Mouse (Mus musculus): Measurements from ENCODE around the gene E130308A19Rik. TPM values are rescaled to one million over a fixed set of nuclear protein-coding genes. Genes with fewer than 3 reads are reported as not detected.

Gene E130308A19Rik
- polyA plus RNA-seq, 1 experiment from 2014 or later: 29.3 TPM

DNA sequence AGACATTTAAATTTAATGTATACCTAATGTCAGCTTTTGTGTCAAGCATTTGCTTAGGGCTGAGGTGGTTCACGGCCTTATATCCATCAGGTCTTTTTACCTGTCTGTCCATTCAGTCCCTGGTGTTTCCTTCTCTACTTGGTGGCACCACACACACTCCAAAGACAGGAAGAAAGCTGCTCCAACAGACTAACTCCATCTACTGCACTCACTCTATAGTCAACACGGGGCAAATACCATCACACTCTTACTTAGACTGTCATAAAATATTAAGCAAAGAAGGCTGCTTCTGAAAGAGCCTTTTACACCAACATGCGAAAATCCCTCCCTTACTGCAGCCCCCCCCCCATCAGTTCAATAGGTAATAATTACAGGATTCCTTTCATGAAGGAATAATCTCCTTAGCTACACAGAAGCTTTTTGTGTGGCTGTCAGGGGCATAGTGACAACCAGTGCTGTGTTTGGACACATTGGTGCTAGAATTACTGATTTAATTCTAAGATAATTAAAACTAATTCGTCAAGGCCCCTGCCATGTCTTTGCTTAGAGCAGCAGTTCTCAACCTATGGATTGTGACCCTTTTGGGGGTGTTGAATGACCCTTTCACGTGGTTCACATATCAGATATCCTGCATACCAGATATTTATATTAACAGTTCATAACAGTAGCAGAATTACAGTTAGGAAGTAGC, 101.3 kb downstream of the E130308A19Rik start:
- no peak for ATAC-seq (ENCODE audit: insufficient read depth)
- no peak overlapping the region for H3K27ac ChIP-seq (ENCODE audit: low read depth)
- 65% methylated on average over 5 of the region's 5 CpGs for WGBS
- no peaks in the 10 kb centered on the region for H3K9me3 ChIP-seq (ENCODE audit: low read depth, low read length)
- no peak for DNase-seq
- no peak for TF ChIP-seq CTCF (IDR thresholded peaks at IDR 0.05; ENCODE audit: low read depth)
- H3K4me3 ChIP-seq (ENCODE audit: low read depth, low read length): no peak overlapping the region
- no peaks in the 10 kb centered on the region for H3K27me3 ChIP-seq (ENCODE audit: insufficient read depth, low read length)
- no peaks in the 10 kb centered on the region for H3K4me1 ChIP-seq (ENCODE audit: insufficient read depth)
- no peak overlapping the region for H3K4me2 ChIP-seq
- H3K9ac ChIP-seq: no peak overlapping the region
- no peaks in the 10 kb centered on the region for H3K36me3 ChIP-seq (ENCODE audit: insufficient read depth)

DNA sequence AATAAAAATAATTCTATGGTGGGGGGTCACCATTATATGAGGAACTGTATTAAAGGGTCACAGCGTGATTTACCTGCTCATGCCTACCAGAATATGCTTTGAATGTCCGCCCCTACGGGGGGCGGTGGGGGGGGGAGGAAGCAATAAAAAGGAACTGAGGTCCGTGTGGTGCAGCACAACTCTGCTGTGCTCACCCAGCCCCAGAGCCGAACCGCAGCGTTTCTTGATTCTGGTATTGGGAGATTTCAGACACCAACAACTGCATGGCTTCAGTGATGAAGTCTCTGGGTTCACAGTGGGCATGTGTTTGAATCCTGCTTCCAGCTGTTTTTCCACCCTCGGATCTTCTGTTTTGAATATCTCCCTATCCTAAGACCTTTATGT, 101.9 kb downstream of the E130308A19Rik start:
- Histone ChIP-seq H3K4me2 (no peak overlapping the region), H3K27ac (ENCODE audit: low read depth) (no peak overlapping the region), H3K9ac (no peak overlapping the region), H3K4me3 (ENCODE audit: low read depth, low read length) (no peak overlapping the region), H3K27me3 (ENCODE audit: insufficient read depth, low read length) (no peaks in the 10 kb centered on the region), H3K4me1 (ENCODE audit: insufficient read depth) (no peaks in the 10 kb centered on the region), H3K9me3 (ENCODE audit: low read depth, low read length) (no peaks in the 10 kb centered on the region), H3K36me3 (ENCODE audit: insufficient read depth) (no peaks in the 10 kb centered on the region)
- ATAC-seq (ENCODE audit: insufficient read depth) (no peak), DNase-seq (no peak)
- TF ChIP-seq CTCF (IDR thresholded peaks at IDR 0.05; ENCODE audit: low read depth): no peak
- WGBS: 72% methylated on average over 9 of the region's 9 CpGs

DNA sequence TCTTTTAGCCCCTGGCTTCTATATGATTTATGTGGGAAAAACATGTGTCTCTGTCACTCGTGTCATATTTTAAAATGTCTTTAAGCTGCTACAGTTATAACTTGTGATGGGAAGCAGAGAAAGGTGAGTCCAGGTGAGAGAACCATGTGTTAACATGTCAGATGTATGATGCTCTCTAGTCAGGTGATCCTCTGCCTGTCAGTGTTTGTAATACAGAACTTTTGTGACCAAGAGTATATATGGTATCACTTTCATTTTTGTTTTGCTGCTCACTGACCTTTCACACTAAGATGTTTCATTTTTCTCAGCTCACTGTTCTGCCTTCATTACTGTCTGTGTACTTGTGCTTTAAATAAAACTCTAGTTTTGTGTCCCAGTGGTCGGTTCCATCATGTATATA, 102.8 kb downstream of the E130308A19Rik start:
- no peak for TF ChIP-seq CTCF (IDR thresholded peaks at IDR 0.05; ENCODE audit: low read depth)
- H3K4me3 ChIP-seq (ENCODE audit: low read depth, low read length): no peak overlapping the region
- H3K27ac ChIP-seq (ENCODE audit: low read depth): no peak overlapping the region
- no peaks in the 10 kb centered on the region for H3K4me1 ChIP-seq (ENCODE audit: insufficient read depth)
- H3K27me3 ChIP-seq (ENCODE audit: insufficient read depth, low read length): no peaks in the 10 kb centered on the region
- ATAC-seq (ENCODE audit: insufficient read depth): no peak
- H3K9ac ChIP-seq: no peak overlapping the region
- DNase-seq: no peak
- H3K4me2 ChIP-seq: no peak overlapping the region
- no peaks in the 10 kb centered on the region for H3K9me3 ChIP-seq (ENCODE audit: low read depth, low read length)
- WGBS: 82% methylated on average over 2 of the region's 2 CpGs
- H3K36me3 ChIP-seq (ENCODE audit: insufficient read depth): no peaks in the 10 kb centered on the region

DNA sequence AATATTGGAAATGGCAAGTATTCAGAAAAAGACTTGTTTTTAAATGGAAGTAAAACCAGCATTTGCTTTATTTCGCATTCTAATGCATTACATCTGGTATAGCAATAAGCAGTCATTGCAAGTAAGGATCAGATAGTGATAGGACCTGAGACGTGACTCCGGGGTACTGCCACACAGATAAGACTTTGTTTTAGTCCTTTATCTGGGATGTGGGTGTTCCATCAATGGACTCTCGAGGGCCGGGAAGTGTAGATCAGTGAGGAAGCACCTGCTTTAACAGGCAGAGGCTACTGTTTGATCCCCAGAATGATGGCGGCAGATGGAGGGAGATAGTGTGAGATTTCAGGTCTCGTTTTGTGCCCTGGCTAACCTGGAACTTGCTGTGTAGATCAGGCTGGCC, 105.5 kb downstream of the E130308A19Rik start:
- DNase-seq: no peak

DNA sequence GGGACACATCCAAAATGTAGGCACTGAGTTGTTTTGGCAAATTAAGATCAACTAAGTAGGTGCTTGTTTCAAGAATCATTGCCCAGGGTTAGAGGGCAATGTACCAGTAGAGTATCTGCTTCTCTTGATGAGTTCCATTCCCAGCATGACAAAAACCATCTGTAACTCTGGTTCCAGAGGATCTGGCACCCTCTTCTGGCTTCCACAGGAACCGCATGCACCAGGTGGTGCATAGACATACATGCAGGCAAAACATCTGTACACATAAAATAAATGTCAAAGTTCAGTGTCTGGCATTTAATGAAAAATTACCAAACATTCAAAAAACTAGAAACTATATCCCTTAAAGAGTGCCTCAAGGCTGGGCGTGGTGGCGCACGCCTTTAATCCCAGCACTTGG, 113.3 kb downstream of the E130308A19Rik start:
- Histone ChIP-seq H3K9ac (no peak overlapping the region), H3K4me3 (ENCODE audit: low read depth, low read length) (no peak overlapping the region), H3K4me1 (ENCODE audit: insufficient read depth) (no peaks in the 10 kb centered on the region), H3K36me3 (ENCODE audit: insufficient read depth) (no peaks in the 10 kb centered on the region), H3K4me2 (no peak overlapping the region), H3K27me3 (ENCODE audit: insufficient read depth, low read length) (no peaks in the 10 kb centered on the region), H3K27ac (ENCODE audit: low read depth) (no peak overlapping the region), H3K9me3 (ENCODE audit: low read depth, low read length) (no peaks in the 10 kb centered on the region)
- WGBS: 96% methylated on average over 4 of the region's 4 CpGs
- DNase-seq: no peak
- TF ChIP-seq CTCF (IDR thresholded peaks at IDR 0.05; ENCODE audit: low read depth): peak; percentile 42
- no peak for ATAC-seq (ENCODE audit: insufficient read depth)

More for the DNA sequence above, 105.5 kb downstream of the E130308A19Rik start:
- Histone ChIP-seq H3K9ac (no peak overlapping the region), H3K4me3 (ENCODE audit: low read depth, low read length) (no peak overlapping the region), H3K9me3 (ENCODE audit: low read depth, low read length) (no peaks in the 10 kb centered on the region), H3K4me2 (no peak overlapping the region), H3K27ac (ENCODE audit: low read depth) (no peak overlapping the region), H3K27me3 (ENCODE audit: insufficient read depth, low read length) (no peaks in the 10 kb centered on the region), H3K4me1 (ENCODE audit: insufficient read depth) (no peaks in the 10 kb centered on the region), H3K36me3 (ENCODE audit: insufficient read depth) (no peaks in the 10 kb centered on the region)
- WGBS: 76% methylated on average over 7 of the region's 7 CpGs
- no peak for ATAC-seq (ENCODE audit: insufficient read depth)
- TF ChIP-seq CTCF (IDR thresholded peaks at IDR 0.05; ENCODE audit: low read depth): no peak

DNA sequence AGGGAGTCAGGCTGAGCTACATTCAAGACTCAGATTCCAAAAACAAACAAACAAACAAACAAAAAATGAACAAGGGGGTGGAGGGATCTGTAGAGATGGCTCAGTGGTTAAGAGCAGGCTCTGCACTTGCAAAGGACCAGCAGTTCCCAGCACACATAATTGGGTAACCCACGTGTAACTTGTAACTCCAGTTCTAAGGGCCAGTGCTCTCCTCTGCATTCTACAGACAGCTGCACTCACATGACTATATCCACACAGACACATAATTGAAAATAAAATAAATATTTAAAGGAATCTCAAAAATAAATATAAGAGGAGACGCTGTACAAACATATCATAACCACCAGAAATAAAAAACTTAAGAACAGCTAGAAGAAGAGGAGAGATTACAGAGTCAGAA, 113.9 kb downstream of the E130308A19Rik start:
- ATAC-seq (ENCODE audit: insufficient read depth): peak; percentile 69; the same call in 1 of the 2 replicates
- Histone ChIP-seq H3K9me3 (ENCODE audit: low read depth, low read length) (no peaks in the 10 kb centered on the region), H3K4me3 (ENCODE audit: low read depth, low read length) (no peak overlapping the region), H3K4me2 (no peak overlapping the region), H3K9ac (no peak overlapping the region), H3K36me3 (ENCODE audit: insufficient read depth) (no peaks in the 10 kb centered on the region), H3K4me1 (ENCODE audit: insufficient read depth) (no peaks in the 10 kb centered on the region), H3K27me3 (ENCODE audit: insufficient read depth, low read length) (no peaks in the 10 kb centered on the region), H3K27ac (ENCODE audit: low read depth) (no peak overlapping the region)
- TF ChIP-seq CTCF (IDR thresholded peaks at IDR 0.05; ENCODE audit: low read depth): no peak
- WGBS: 28% methylated on average over 2 of the region's 2 CpGs
- DNase-seq: no peak

DNA sequence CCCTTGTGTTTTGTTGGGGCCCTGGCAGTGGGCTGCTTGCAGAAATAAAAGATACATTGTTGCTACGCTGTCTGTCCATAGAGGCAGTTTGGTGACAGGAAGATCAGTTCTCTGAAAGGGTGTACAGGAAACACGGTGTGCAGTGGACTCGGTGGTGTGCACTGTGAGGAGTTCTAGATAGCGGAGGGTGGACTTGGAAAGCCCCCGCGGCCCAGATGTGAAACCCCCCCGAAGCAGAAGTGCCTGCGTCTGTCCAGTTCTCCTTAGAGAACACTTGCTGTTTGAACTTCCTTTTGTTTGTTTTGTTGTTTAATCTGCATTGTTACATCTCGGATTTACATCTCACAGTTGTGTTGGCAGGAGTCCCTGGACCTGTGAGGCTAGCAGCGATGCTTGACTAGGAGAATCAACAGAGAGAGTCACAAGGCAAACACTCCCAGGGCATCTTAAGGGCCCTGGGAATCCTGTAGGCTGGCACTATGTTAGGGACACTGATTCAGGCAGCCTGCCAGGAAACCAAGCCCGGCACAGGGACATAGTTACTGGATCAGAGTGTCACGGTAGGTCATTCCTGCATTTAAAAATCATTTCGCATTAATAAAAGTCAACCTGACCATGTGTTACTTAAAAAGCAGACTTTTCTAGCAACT, 127.6 kb downstream of the E130308A19Rik start:
- no peak overlapping the region for H3K4me2 ChIP-seq
- no peak overlapping the region for H3K9ac ChIP-seq
- no peaks in the 10 kb centered on the region for H3K27me3 ChIP-seq (ENCODE audit: insufficient read depth, low read length)
- H3K4me1 ChIP-seq (ENCODE audit: insufficient read depth): peaks cover 12% of the 10 kb centered on the region; the same call in 1 of the 2 replicates
- H3K9me3 ChIP-seq (ENCODE audit: low read depth, low read length): no peaks in the 10 kb centered on the region
- TF ChIP-seq CTCF (IDR thresholded peaks at IDR 0.05; ENCODE audit: low read depth): no peak
- ATAC-seq (ENCODE audit: insufficient read depth): no peak
- H3K27ac ChIP-seq (ENCODE audit: low read depth): no peak overlapping the region
- 48% methylated on average over 13 of the region's 13 CpGs for WGBS
- peak; percentile 59 for DNase-seq
- 0 out of 2 replicates have a peak, but pooled peaks cover 3% of the 10 kb centered on the region for H3K36me3 ChIP-seq (ENCODE audit: insufficient read depth)
- no peak overlapping the region for H3K4me3 ChIP-seq (ENCODE audit: low read depth, low read length)
